Mouse (Mus musculus): ENCODE data around the gene Loxl3.

Gene Loxl3

DNA sequence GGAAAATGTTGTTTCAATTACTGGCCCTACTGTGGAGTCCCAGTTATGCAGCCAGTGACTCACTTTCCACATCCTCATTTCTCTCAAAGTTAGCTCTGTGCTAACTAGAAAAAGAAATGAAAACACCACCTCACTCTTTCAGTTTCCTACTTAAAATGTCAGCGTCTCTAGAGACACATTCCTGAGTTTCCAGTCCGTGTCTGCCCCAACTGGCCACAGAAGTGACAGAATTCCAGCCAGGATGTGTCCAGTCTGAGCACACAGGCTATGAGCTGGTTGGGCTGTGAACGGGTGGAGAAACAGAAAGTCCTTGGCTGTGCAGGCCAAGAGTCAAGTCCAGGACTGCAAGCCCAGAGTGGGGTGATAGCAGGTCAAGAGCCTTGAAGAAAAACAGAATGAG, 16.8 kb upstream of the Loxl3 start:
- DNase-seq (ENCODE audit: low spot score): peak; percentile 95

DNA sequence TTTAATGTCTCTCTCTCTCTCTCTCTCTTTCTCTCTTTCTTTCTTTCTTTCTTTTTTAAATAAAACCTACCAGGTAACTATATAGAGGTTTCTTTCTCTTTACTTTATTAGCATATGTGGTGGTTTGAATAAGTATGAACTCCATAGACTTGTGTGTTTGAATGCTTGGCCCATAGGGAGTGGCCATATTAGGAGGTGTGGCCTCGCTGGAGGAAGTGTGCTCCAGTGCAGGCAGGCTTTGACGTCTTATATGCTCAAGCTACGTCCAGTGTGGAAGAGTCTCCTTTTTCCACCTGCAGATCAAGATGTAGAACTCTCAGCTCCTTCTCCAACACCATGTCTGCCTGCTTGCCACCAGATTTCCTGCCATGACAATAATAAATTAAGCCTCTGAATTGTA, 14.9 kb upstream of the Loxl3 start:
- no peak for DNase-seq (ENCODE audit: low spot score)

DNA sequence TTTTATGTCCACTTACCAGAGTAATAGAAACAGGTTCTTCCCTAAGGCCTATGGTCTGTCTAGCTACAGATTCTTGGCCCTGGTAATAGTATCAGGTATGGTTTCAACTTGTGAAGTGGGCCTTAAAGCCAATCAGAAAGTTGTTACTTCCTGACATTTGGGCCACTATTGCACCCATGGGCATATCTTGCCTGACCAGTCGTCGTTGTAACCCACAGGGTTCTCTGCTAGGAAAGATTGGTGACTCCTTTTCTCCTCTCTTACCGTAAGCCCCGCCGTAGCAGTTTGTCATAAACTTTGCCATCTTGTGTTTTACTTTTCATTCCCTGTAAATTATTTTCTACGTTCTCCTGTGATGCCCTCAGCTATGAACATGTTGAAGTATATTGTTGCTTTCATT, 13.9 kb upstream of the Loxl3 start:
- no peak for DNase-seq (ENCODE audit: low spot score)

DNA sequence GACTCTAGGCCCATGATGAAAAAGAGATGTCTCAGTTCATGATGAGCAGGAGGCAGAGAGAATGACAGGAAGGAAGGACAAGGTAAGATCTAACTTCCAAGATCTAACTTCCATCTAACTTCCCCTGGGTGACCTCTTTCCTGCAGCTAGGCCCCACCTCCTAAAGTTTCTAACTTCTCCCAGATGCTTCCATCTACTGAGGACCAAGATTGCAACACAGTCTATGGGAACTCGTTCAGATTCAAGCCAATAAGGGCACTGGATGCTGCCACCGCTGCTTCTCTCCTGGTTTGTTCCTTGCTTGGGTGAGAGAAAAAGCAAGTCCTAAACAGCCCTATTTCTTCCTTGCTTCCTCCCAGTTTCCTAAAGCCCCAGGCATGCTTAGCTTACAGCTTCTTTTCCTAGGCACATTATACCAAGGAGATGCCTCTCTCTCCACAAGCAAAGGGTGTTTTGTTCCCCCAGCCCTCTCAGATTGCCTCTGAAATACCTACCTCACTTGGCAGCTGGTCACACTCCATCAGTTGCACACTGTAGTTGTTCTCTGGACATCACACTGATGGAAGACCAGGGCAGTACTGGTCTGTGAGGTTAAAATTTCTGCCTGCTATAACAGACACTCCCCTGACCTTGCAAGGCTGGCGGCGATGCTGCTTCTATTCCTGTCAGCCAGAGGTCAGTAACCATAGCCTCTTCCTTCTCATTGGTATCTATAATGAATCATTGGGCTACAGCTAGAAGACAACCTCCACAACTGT, 13.0 kb upstream of the Loxl3 start:
- DNase-seq (ENCODE audit: low spot score): peak; percentile 43

DNA sequence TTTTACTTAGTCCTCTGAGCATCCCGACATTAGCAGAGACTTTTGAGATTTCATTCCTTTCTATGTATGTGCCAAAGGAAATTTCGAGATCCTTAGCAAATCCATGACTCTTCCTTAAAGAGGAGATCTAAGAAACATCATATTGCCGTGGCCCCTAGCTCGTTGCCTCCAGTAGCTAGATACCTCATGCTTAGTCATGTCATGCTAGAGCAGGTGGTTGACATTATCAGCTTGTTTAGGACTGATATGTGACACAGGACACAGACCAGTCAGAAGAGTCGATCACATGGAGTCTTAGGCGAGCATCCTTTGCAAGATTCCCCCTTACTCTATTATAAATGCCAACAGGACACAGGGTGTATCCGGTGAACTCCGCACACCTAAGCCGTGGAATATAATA, 11.0 kb upstream of the Loxl3 start:
- DNase-seq (ENCODE audit: low spot score): no peak

DNA sequence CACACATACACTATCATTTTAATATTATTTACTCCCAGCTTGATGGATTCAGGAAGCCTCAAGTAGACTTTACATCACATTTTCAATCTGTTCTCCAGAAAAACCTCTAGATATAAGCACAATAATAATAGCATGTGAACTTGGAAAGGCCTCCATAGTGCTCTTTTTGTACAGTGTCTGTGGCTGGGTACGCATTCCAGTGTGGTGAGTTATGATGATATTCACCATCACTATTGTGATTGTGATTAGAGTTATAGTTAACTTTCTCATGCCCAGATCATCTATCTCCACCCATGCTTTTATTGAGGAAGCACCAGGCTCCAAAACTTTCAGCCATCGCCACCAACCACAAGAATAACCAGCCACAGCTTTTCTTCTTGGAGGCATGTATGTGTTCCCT, 10.2 kb upstream of the Loxl3 start:
- no peak for DNase-seq (ENCODE audit: low spot score)

DNA sequence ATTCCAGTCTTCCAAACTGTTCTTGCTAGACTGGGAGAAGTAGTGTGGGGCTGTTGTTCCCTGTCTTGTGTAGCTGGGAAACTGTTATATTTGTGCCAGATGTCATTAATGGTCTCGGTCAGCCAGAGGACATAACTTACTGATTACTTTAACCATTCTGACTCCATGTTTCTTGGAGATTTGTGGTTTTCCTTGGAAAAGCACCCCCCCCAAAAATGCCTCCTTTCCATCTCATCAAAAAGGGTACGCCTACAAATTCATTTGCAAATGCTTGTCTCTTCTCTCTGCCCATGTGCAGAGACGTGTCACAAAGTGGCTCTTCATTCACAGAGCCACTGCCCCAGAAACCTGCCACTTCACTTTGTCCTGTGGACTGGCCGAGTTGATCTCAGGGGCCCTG, 9.6 kb upstream of the Loxl3 start:
- no peak for DNase-seq (ENCODE audit: low spot score)

DNA sequence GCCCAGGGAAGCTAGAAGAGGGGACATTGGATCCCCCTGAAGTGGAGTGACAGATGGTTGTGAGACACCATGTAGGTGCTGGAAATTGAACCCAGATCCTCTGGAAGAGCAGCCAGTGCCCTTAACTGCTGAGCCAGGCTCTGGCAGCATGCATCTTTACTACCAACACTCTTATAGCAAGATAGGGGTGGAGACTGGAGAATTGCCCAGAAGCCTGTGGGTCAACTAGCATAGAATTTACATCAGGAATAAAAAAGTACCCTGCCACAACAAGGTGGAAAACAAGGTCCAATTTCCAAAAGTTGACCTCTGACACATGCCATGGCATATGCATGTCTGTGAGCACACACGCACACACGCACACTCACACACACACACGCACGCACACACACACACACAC, 8.8 kb upstream of the Loxl3 start:
- no peak for DNase-seq (ENCODE audit: low spot score)

DNA sequence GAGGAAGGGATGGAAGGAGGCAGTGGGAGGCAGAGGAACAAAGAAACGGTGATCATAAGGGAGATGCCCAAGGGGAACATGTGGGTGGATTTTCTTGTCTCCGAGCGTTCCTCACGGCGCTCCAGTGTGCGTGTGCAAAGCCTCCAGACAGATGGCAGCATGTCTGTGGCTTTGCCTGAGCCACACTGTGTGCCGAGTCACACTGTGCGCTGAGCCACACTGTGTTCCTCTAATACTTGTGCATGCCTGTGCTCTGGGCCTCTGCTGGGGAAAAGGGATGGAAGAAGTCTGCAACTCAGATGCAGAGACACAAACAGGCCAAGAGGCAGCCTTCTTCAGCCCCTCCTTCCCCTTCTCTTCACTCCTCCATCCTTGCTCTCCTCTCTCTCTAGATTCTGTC, 6.7 kb upstream of the Loxl3 start:
- no peak for DNase-seq (ENCODE audit: low spot score)

DNA sequence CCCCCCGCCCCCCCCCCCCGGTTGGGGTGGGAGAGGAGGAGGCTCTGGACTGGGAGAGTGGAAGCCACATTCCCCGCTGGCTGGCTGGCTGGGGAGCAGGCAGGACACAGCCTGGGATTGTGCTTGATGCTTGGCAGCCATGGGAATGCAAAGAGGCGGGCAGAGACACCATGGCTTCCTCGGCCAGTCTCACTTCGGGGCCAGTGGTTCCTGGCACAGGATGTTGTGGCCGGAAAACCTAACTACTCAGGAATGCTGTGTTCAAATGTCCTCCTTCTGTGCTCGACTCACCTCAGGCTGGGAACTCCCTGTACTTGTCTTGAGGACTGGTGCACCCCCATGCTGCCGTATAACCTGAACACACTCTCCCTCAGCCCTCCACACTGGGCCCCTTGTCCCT, 6.3 kb upstream of the Loxl3 start:
- no peak for DNase-seq (ENCODE audit: low spot score)

DNA sequence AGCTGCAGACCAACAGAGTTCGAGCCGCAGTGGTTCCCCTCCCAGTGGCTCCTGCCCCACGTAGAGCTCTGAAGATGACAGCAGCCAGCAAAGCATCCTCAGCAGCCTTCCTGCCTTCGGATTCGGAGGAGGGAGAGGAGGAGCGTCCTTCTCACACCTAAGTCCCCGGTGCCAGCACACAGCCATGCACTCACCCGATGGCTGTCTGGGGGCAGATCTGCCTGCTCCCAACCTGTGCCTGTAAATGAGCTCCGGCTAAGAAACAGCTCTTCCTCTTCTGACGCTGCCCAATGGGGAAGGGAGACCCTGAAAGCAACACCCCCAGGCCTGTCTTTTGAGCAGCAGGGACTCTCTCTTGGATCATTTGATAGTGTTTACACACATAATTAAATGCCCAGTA, 4.2 kb upstream of the Loxl3 start:
- no peak for DNase-seq (ENCODE audit: low spot score)

DNA sequence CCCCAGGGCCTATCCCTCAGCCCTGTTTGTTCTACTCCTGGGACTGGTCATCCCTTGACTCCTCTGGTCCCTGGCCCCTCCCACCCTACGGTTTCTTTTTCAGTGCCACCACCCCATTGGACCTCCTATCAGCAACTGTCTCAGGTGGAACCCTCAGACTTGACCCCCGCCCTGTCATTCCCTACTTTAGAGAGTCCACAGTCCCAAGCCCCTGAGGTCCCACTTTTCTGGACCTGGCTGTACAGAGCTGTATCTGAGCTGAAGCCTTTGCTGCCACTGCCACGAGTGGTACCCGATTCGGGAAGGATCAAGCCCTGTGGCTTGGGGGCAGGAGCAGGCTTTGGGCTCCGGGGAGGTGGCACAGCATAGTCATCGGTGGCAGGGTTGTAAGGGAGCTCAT, 2.9 kb upstream of the Loxl3 start:
- DNase-seq (ENCODE audit: low spot score): no peak

DNA sequence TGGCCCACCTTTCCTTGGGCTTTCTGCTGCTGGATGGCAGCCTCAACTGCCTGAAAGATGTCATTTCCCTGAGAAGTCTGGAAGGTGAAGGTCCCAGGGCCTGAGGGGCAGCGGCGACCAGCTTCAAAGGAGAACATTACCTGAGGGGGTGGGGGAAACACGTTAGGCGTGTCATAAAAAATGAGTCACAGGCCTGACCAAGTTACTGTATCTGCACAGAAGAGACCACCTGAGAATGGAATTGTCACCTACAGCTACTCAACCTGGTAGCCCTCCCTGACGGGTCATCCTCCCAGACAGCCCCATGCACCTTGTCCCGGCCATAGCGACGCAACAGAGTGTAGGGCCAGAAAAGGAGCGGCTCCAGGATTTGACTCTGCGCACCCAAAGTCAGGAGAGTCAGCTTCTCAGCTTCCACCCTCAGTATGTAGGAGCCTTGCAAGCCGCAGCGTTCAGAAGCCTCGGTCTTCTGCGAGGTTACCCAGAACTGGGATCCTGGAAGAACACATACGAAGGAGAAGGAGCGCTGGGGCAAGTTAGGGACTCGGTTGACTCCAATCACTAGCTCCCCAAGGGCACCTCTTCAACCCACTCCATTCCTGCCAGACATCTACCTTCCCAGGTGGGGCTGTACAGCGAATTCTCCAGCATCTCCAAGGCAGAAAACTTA, 1.9 kb upstream of the Loxl3 start:
- DNase-seq (ENCODE audit: low spot score): no peak

DNA sequence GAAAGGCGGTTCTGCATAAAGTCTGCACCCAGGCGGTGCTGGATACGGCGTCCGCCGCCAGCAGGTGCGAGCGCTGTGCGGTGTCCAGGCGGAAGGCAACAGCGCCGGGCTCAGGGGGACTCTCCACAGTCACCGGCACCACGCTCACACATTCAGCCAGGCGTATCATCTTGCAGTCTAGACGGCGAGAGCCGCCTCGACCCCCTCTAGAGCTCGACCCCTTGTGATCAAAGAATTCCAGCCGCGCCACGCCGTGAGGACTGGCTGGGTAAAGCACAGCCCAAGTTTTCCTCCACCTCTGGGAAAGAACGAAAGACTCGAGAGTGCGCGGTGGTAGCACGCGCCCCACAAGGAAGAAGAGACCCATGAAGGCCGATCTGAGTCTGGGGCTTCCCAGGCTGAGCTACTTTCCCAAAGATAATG, 1.2 kb upstream of the Loxl3 start:
- no peak for DNase-seq (ENCODE audit: low spot score)

DNA sequence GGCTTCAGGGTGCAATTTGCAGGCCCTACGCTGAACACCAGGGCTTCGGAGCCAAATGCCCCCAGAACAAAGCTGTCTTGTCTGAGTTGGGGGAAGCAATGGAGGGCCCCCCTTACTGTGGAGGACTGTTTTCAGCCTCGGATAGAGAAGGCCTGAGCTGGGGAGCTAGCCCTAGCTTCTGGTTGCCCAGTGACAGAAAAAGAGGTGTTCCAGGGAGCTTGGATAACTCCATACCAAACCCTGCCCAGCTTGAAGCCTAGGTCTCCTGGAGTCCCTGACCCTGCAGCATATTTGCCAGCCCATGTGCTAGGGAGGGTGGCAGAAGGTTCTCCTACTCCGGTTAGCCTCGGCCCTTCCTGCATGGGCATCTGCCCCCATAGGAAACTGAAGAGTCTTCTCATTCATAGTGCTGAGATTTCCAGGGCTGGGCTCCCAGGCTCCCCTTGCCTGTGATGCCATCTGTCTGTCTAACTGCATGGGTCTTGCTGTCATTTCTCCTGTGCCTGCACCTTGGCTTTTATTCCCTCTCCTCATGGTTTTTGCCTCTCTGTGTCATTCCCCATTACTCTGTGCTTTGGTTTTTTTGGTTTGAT, 586 bp downstream of the Loxl3 start:
- no peak for DNase-seq (ENCODE audit: low spot score)

DNA sequence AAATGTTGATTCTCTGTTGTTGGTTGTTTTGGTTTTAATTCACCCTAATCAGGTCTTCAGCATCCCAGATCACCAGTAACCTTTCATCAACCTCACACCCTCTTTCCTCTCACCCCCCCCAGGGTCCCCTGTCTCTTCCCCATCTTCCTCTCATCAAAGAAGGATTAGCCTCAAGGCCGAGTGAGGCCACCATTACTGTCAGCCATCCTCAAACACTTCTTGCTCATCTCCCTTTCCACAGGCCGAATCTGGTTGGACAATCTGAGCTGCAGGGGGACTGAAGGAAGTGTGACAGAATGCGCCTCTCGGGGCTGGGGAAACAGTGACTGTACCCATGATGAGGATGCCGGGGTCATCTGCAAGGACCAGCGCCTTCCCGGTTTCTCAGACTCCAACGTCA, 3.2 kb downstream of the Loxl3 start:
- no peak for DNase-seq (ENCODE audit: low spot score)

DNA sequence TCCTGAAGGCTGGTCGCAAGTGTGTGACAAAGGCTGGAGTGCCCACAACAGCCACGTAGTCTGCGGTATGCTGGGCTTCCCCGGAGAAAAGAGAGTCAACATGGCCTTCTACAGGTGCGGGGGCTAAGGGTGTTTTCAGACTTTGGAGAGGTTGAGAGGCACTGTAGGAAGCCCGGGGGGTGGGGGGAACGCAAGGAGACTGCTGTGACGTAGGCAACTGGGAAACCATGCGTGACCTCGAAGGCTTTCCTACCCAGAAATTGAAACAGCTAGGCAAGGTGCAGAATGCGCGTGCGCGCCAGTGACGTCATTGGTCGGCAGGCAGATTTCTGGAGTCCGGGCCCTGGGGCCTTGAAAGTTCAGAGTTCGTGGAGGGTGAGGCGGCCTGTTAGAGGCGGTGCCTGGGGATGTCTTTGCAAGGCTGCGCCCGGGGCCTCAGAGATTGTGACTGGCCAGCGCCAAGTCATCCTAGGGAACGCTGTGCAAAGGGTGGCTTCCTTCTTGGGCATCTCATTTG, 4.6 kb downstream of the Loxl3 start:
- DNase-seq (ENCODE audit: low spot score): no peak

DNA sequence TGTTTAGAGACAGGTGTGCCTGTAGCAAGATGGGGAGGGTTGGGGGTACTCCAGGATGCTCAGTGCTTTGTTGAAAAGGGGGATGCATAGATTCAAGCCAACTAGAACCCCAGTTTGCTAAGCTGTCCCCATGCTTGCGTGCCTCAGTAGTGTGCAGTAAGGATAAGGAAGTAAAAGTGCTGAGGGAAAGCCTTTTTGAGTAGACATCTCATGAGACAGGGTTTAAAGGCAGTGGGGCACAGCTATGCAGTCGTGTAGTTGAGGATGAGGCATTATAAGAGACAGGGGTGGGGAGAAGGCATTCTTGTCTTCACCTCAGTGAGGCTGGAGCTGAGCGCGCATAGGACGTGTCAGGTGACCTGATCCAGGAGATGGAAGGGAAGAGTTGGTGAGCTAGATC, 6.6 kb downstream of the Loxl3 start:
- no peak for DNase-seq (ENCODE audit: low spot score)

DNA sequence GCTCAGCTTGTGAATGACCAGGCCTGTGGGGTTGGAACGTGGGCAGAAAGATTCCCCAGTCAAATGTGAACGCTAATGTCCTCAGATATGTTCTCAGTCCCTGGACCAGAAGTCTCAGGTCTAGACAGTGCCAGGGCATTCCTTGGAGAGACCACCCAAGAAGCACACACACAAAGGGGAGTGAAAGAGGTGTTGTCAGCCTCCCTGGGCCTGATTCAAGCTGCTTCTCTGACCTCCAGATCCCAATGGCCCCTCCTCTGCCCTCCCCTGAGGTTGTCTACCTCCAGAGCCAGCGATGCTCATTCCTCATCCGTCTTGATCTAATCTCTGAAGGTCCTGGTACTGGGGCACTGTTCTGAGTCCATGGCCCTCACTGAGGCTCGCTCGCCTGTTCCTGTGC, 9.6 kb downstream of the Loxl3 start:
- no peak for DNase-seq (ENCODE audit: low spot score)

DNA sequence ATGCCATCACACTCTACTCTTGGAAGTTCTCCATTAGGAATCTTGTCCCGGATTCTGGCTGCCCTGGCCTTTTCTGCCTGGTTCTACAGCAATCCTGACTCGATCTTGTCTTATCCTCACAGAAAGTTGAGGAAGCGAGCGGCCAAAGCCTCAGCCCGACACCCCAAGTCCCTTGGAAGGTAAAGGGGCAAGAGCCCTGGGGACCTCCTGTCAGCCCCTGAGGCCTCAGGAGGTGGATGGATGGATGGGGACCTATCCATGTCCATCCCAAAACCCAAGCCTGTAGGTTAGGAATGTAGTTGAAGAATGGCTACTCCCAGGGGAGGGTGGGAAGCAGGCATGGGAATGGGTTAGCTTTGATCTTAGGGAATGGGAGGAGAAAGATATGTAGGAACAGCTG, 10.0 kb downstream of the Loxl3 start:
- DNase-seq (ENCODE audit: low spot score): no peak

DNA sequence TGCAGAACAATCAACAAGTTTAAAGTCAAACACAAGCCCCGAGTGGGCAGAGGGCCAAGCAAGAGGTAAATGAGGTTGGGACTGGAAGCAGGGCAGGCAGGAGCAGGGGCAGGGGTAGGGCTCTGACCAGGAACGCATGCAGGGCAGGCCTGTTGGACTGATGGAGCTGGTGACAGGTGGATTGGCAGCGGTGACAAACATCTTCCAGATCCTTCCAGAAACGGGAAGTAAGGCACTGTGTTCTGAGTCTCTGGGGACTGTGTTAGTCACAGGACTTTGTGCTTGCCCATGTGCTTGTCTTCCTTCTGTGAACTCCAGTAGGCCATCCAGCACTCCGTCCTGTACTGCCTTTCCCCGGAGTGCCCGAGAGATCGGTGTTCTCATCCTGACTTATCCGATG, 10.8 kb downstream of the Loxl3 start:
- peak; percentile 47 for DNase-seq (ENCODE audit: low spot score)

DNA sequence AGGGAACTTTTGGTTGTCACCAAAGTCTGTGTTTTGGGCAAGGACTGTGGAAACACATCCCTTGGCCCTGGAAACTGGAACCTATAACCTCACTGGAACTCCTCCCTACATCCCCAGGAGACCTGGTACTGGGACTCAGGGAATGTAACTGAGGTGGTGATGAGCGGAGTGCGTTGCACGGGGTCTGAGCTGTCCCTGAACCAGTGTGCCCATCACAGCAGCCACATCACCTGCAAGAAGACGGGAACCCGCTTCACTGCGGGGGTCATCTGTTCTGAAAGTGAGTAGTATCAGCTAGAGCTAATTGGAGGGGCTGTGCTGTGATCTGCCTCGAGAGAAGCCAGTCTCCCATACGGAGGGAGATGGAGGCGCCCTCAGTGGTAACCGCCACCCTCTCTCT, 15.4 kb downstream of the Loxl3 start:
- DNase-seq (ENCODE audit: low spot score): no peak
